Mouse (Mus musculus) olfactory bulb, adult 2 months (tissue): ENCODE measurements around the gene Zfand2b. TPM values are rescaled to one million over a fixed set of nuclear protein-coding genes. Genes with fewer than 3 reads are reported as not detected.
A peak's percentile ranks its signal among the peaks of the same experiment; 100 is the strongest.

Experiments
- H3K27ac ChIP-seq: fragments of 200-500 bp; 2 replicates; pipeline ENCODE4 v1.5.1; 2012; ENCODE audit warnings: low read depth, low read length; ENCODE audit not compliant: insufficient read depth
- H3K4me1 ChIP-seq: fragments of 200-500 bp; 2 replicates; pipeline ENCODE4 v1.6.1; 2012; ENCODE audit warnings: low read length; ENCODE audit not compliant: control insufficient read depth, insufficient read depth
- H3K4me3 ChIP-seq: fragments of 200-500 bp; 2 replicates; pipeline ENCODE4 v1.5.1; 2012; ENCODE audit warnings: mild to moderate bottlenecking, low read depth, low read length, moderate library complexity; ENCODE audit not compliant: insufficient read depth
- CTCF ChIP-seq: fragments of 200-500 bp; IDR thresholded peaks from 2 replicates; pipeline ENCODE4 v1.5.1; 2012; ENCODE audit warnings: low read depth, mild to moderate bottlenecking, low read length, moderate library complexity; ENCODE audit not compliant: insufficient read depth
- POLR2A ChIP-seq: fragments of 200-500 bp; IDR thresholded peaks from 2 replicates; pipeline ENCODE4 v1.6.1; 2012; ENCODE audit warnings: mild to moderate bottlenecking, low read depth, low read length, moderate library complexity; ENCODE audit not compliant: insufficient read depth
- WGBS: fragments of 180-500 bp; shearing (Covaris S2); methylation state at CpG from one replicate; pipeline ENCODE4 v1.1.7; 2018; 5-methylcytosine and 5-hydroxymethylcytosine counted together
- polyA plus RNA-seq: library from polyadenylated mRNA; stranded (reverse); fragments of >200 nt; gene quantifications from 2 replicates; pipeline ENCODE4 v1.2.4, GENCODE M21; 2012; ENCODE audit warnings: low replicate concordance; ENCODE audit not compliant: missing spikeins, insufficient read depth, insufficient read length

Gene Zfand2b
- polyA plus RNA-seq: not detected in 2 replicates

DNA sequence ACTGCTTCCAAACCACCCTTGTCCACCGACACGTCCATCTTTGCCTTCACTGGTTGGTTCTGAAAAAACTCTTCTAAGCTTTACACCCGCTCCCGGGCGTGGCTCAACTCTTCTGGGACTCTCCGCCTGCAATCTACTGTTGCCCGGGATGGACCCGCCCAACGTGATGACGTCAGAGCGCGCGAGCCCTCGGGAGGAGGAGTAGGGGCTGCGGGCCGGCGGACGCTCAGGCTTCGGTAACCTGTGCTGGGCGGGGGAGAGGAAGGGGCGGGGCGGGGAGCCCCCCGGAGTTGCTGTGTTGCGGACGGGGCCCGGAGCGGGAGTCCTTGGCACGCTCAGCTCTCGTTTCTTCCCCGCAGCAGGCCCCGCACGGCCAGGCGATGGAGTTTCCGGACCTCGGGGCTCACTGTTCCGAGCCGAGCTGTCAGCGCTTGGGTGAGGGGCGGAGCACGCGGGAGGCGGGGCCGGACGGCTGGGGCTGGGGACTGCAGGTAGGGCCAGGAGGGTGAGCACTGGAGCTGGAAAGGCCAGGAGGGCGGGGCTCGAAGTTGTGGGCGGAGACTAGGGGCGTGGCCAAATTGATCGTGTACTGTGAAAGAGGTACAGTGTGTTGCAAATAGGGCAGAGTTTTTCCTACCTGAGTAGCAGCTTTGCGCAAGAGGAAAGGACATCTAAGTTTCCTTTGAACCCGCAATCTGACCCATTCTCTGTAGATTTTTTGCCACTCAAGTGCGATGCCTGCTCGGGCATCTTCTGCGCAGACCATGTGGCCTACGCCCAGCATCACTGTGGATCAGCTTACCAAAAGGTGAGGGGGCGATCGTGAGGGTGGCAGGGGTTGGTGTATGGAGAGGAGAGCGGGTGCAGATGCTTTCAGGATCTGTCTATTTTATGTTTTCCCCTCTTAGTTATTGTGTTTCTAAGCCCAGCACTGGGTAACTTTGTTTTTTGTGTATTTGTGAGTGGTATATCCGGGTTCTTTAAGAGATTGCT is at the start of gene Zfand2b:
TSS of gene Zfand2b (plus strand) at position 175 of the 993 bp plus-strand sequence.
- H3K27ac ChIP-seq: no peak within 1 kb of the TSS
- peak within 1 kb of the TSS; percentile 80 for H3K4me3 ChIP-seq
- 1% methylated on average over 59 of the region's 59 CpGs for WGBS
- TF ChIP-seq CTCF (no peak), POLR2A (peak; percentile 26; the same call in 1 of the 2 replicates)
- H3K4me1 ChIP-seq: peaks cover 2% of the 10 kb centered on the region; the same call in 1 of the 2 replicates

DNA sequence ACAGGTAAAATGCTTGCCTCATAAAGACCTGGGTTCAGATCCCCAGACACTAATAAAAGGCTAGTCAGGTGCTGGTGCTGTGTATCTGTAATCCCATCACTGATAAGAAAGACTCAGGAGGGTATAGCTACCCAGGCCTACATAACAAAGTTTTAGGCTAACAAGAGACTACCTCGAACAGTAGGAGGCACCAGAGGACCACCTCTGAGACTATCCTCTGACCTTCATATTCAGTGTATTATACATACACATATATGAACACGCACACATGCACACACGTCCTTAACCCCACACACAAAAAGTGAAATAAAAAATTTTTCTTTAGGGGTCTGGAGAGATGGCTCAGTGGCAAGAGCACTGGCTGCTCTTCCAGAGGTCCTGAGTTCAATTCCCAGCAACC is 46.2 kb upstream of the Zfand2b start:
- TF ChIP-seq POLR2A (no peak), CTCF (no peak)
- Histone ChIP-seq H3K4me3 (no peak overlapping the region), H3K27ac (no peak overlapping the region), H3K4me1 (no peaks in the 10 kb centered on the region)
- WGBS: 80% methylated on average over 3 of the region's 3 CpGs

DNA sequence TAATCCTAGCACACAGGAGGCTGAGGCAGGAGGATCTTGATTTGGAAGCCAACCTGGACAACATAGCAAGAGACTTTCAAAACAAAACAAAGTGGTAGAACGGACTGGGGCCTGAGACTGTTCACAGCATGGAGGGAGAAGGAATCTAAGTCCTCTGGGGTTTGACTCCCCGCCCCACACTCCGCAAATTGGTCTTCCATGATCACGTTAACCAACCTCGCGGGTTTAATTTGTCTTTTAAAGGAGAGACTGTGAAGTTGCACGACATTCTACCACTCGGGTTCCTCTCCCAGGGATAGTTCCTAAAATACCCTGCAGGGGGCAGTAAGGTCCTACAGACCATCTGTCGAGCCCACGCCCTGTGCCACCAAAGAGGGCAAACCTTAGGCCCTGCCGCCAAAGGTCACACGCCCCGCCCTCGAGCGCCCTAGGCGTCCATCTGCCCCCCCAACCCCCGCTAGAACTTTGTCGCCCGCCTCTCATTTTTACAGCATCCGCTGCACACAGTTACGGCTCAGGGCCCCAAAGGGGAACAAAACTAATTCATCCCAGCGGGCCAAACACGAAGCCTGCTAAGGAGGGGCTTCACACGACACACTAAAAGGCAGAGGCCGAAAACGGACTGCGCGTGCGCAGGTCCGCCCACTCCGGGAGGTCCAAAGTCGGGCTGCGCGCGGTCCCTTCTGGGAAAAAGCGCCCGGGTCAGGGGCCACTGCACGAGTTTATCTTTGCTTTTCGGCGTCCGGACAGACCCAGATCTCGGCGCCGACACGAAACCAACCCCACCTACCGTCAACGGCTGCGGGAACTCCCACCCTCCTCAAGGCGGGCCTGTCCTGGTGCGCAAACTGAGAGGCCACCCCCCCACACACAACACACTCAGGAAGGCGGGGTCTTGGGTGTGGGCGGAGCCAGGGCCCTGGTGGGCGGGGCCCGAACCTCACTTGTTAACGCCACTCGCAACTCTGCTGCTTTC is 43.8 kb upstream of the Zfand2b start, which contains the start of gene Nhej1:
TSS of gene Nhej1 (minus strand) at position 855 of the 976 bp plus-strand sequence.
- TF ChIP-seq CTCF: peak; percentile 47; the same call in 1 of the 2 replicates
- peak; percentile 73 for TF ChIP-seq POLR2A
- Histone ChIP-seq H3K4me3 (peak within 1 kb of the TSS; percentile 58), H3K27ac (peak within 1 kb of the TSS; percentile 59), H3K4me1 (peaks cover 5% of the 10 kb centered on the region; the same call in 1 of the 2 replicates)
- WGBS: 1% methylated on average over 56 of the region's 56 CpGs

DNA sequence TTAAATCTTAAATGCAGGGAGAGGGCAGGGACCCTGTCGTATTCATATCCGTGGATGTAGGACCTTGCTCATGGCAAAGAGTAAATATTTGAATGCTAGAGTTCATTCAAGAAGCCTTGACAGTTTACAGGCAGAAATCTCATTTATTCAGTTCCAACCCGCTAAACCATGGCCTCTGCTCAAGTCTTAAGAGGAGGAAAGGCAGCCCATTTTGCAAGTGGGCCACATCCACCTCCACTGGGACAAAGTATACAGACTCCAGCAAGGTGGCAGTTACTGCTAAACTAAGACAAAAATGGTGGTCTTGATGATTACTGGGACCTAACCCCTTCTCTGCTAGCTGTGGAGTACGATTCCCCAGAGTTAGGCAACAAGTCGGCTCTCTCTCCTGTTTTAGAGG is 43.0 kb upstream of the Zfand2b start:
- no peak overlapping the region for H3K4me3 ChIP-seq
- 37% methylated on average over 5 of the region's 5 CpGs for WGBS
- TF ChIP-seq POLR2A (no peak), CTCF (no peak)
- peaks cover 5% of the 10 kb centered on the region; the same call in 1 of the 2 replicates for H3K4me1 ChIP-seq
- no peak overlapping the region for H3K27ac ChIP-seq

DNA sequence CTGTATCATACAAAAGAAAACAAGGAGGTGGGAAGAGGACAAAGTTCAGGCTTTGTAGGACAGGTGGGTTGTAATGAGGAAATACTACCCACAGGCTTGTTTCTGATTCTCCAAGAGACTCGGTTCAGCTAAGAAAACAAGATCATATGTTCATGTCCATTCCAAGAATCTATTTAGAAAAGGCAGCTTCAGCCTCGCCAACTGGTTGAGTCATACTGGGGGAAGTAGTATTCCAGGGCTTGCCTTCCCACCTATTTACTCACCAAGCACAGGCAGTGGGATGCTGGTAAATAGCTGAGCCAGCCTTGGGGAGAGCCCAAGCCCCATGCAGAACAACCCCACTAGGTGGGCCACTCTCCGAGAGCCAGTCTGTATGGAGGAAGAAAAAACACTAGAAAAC is 39.8 kb upstream of the Zfand2b start:
- WGBS: 51% methylated on average over 3 of the region's 3 CpGs
- TF ChIP-seq CTCF (no peak), POLR2A (no peak)
- H3K4me3 ChIP-seq: no peak overlapping the region
- peaks cover 5% of the 10 kb centered on the region; the same call in 1 of the 2 replicates for H3K4me1 ChIP-seq
- no peak overlapping the region for H3K27ac ChIP-seq

DNA sequence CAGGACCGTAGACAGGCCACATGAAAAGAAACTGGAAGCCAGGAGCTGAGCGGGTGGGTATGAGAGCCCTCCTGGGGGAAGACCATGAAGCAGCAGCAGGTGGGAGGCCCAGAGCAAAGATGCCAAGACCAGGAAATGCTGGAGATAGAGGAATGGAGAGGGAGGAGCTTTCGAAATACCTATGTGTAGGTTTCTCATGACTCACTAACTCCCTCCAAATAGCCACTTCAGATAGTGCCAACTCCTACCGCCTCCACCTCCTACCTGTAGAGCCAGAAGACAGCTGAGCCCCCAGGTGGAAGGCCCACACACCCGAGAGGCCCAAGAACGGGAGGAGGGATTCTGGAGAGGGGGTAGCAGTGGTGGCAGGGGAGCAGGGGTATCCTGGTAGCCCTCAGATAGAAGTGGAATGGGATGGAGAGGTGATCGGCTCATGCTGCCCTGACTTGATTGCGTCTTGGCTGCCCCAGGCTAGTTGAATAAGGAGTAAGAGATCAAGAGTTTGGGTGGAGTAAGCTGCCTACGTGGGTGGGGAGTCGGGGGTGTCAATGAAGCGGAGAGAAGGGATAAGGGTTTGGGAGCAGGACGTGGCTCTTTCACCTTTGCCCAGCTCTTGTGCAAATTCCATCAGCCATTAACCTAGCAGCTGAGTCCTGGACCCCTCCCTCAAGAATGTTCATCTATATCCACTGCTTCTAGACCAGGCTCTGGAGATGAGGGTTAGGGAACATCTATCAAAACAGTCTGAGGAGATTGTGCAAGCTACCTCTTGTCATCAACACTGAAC is 34.8 kb upstream of the Zfand2b start, which contains the start of gene Slc23a3:
TSS of gene Slc23a3 (minus strand) at position 470 of the 787 bp plus-strand sequence.
- Histone ChIP-seq H3K4me1 (peaks cover 5% of the 10 kb centered on the region; the same call in 1 of the 2 replicates), H3K4me3 (no peak within 1 kb of the TSS), H3K27ac (no peak within 1 kb of the TSS)
- 69% methylated on average over 12 of the region's 12 CpGs for WGBS
- TF ChIP-seq CTCF: no peak
- TF ChIP-seq POLR2A: no peak

DNA sequence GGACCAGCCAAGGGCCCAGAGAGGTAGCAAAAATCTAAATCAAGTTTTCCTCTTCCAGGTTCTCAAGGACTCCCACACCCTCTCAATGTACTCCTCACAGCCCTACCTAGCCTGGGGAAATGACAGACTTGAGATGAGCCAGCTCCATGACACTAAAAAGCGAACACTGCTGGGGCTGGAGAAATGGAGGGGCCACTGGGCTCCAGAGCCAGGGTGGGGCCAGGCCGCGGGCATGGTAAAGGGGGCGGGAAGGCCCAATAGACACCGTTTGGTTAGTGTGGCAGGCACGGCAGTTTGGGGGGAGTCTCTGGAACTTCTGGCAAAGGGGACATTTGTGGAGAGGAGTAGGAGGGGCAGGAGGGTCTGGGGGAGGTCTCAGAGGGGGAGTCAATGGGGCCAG is 32.2 kb upstream of the Zfand2b start:
- WGBS: 89% methylated on average over 6 of the region's 6 CpGs
- TF ChIP-seq CTCF (no peak), POLR2A (no peak)
- no peak overlapping the region for H3K27ac ChIP-seq
- peaks cover 9% of the 10 kb centered on the region for H3K4me1 ChIP-seq
- H3K4me3 ChIP-seq: no peak overlapping the region

DNA sequence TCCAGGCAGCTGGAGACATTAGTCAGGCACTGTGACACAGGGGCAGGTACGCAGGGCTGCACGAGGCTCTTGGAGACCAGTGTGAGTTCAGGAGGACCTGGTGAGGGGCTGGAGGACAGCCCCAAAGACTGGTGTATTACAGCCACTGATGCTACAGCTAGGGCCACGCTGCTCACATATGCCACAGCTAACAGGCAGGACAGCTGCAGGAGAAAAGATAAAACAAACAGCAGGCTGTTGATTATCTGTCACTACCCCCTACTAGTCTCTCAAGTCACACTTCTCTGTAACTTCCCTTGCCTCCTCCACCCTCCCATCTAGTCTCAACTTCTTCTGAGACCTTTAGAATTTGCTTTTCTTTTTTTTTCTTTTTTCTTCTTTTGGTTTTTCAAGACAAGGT is 31.7 kb upstream of the Zfand2b start:
- 81% methylated on average over 3 of the region's 3 CpGs for WGBS
- Histone ChIP-seq H3K27ac (no peak overlapping the region), H3K4me1 (peaks cover 9% of the 10 kb centered on the region), H3K4me3 (no peak overlapping the region)
- no peak for TF ChIP-seq POLR2A
- TF ChIP-seq CTCF: no peak
